ENCODE assay signal across 8 mouse cellular contexts in genomic region chr8:10990421-10991110, GRCm38 (mm10). TPM values are rescaled to one million over a fixed set of nuclear protein-coding genes. Genes with fewer than 3 reads are reported as not detected.
DNase-seq lines count a peak whose midpoint lies in the region; ATAC-seq and TF ChIP-seq lines count a peak whose summit lies in the region.

No protein-coding gene starts in this region.

- peaks cover 65% of the 10 kb centered on the region for H3K4me1 ChIP-seq in heart, embryonic 10.5 days
- H3K4me1 ChIP-seq in hindbrain, postnatal 0 days (ENCODE audit: insufficient read depth, low read length) = peaks cover 12% of the 10 kb centered on the region
- peaks cover 95% of the 10 kb centered on the region for H3K4me1 ChIP-seq in megakaryocyte, embryonic 14.5 days

- H3K4me3 ChIP-seq in heart, embryonic 10.5 days = peak overlapping the region; percentile 27
- H3K4me3 ChIP-seq in hindbrain, postnatal 0 days (ENCODE audit: low read length) = no peak overlapping the region
- peak overlapping the region; percentile 76 for H3K4me3 ChIP-seq in megakaryocyte, embryonic 14.5 days (replicated peaks)

- no peak for ATAC-seq in hindbrain, postnatal 0 days

- 47% methylated on average over 10 of the region's 10 CpGs for WGBS in heart, embryonic 10.5 days
- 23% methylated on average over 10 of the region's 10 CpGs for WGBS in hindbrain, postnatal 0 days

- no peaks in the 10 kb centered on the region for H3K9me3 ChIP-seq in heart, embryonic 10.5 days
- H3K9me3 ChIP-seq in hindbrain, postnatal 0 days (ENCODE audit: low read length) = no peaks in the 10 kb centered on the region
- no peaks in the 10 kb centered on the region for H3K9me3 ChIP-seq in megakaryocyte, embryonic 14.5 days

- peak overlapping the region; percentile 67 for H3K27ac ChIP-seq in heart, embryonic 10.5 days
- H3K27ac ChIP-seq in hindbrain, postnatal 0 days = peak overlapping the region; percentile 51; the same call in 1 of the 2 replicates

- H3K4me2 ChIP-seq in hindbrain, postnatal 0 days (ENCODE audit: low read depth, low read length) = 0 out of 2 replicates have a peak overlapping the region, but pooled peaks have one; percentile 1

- H3K27me3 ChIP-seq in heart, embryonic 10.5 days (ENCODE audit: insufficient read depth, poor library complexity, severe bottlenecking) = no peaks in the 10 kb centered on the region
- no peaks in the 10 kb centered on the region for H3K27me3 ChIP-seq in hindbrain, postnatal 0 days (ENCODE audit: insufficient read depth, low read length)
- H3K27me3 ChIP-seq in megakaryocyte, embryonic 14.5 days (replicated peaks) = no peaks in the 10 kb centered on the region

- no peak overlapping the region for H3K9ac ChIP-seq in hindbrain, postnatal 0 days (replicated peaks; ENCODE audit: low read length)

- DNase-seq in heart, embryonic 10.5 days (ENCODE audit: low spot score) = no peak
- no peak for DNase-seq in heart, adult 8-10 months (ENCODE audit: low spot score)
- DNase-seq in c-Kit-positive CD71-positive TER-119-negative erythroid progenitor cells, embryonic 14.5 days (ENCODE audit: low read depth) = peak; percentile 67
- DNase-seq in hindbrain, postnatal 0 days (ENCODE audit: low spot score) = no peak
- no peak for DNase-seq in ovary, postnatal 36 days (ENCODE audit: low spot score)
- no peak for DNase-seq in urinary bladder, adult 2 months (ENCODE audit: low spot score)
- DNase-seq in left cerebral cortex, adult 8-10 months (ENCODE audit: low spot score in 2 of 2) = no peak

- peaks cover 31% of the 10 kb centered on the region for H3K36me3 ChIP-seq in heart, embryonic 10.5 days
- H3K36me3 ChIP-seq in hindbrain, postnatal 0 days (ENCODE audit: insufficient read depth, low read length) = peaks cover 12% of the 10 kb centered on the region
- H3K36me3 ChIP-seq in megakaryocyte, embryonic 14.5 days (replicated peaks; ENCODE audit: low read length) = peaks cover 96% of the 10 kb centered on the region

- TF ChIP-seq CTCF in hindbrain, postnatal 0 days (IDR thresholded peaks at IDR 0.05; ENCODE audit: low read depth) = no peak

RNA-seq across cellular contexts. Expression of gene Irs2, which starts 17.7 kb away (rescaled TPM):
- polyA plus RNA-seq in heart, embryonic 10.5 days (2016; fragmentation: Nextera tagmentation; extraction: Ambion mirVana) = 4.5 and 6.2 TPM in 2 replicates
- 10 to 100 TPM in 1 of 4 experiments, 1 to 10 TPM in 3; 4.7 to 13.0 (median 6.8) TPM for total RNA-seq in heart, adult 8-10 months (2022)
- 42.4 and 53.2 TPM in 2 replicates for total RNA-seq in hindbrain, postnatal 0 days (2014; rRNA removed)
- 6.3 and 7.3 TPM in 2 replicates for polyA plus RNA-seq in hindbrain, postnatal 0 days (2015; fragmentation: Nextera tagmentation; extraction: Ambion mirVana)
- 77.5 and 176 TPM in 2 replicates for polyA plus RNA-seq in megakaryocyte, embryonic 14.5 days (2012; ENCODE audit: insufficient read depth, low replicate concordance)
- polyA plus RNA-seq in urinary bladder, adult 2 months (2012; rRNA removed) = 8.5 and 13.4 TPM in 2 replicates
- 10 to 100 TPM; 39.4 to 46.7 (median 43.6) TPM for total RNA-seq in left cerebral cortex, adult 8-10 months (2022)
